Mouse (Mus musculus) testis, adult 2 months (tissue): ENCODE measurements around the gene Ngfr. TPM values are rescaled to one million over a fixed set of nuclear protein-coding genes. Genes with fewer than 3 reads are reported as not detected.

Experiments
- H3K27ac ChIP-seq: fragments of 200-500 bp; 2 replicates; pipeline ENCODE4 v1.5.1; 2012; ENCODE audit warnings: low read depth, low read length; ENCODE audit not compliant: control insufficient read depth, insufficient read depth
- H3K27me3 ChIP-seq: fragments of 200-500 bp; 2 replicates; pipeline ENCODE4 v1.6.1; 2012; ENCODE audit warnings: mild to moderate bottlenecking, low read length, moderate library complexity; ENCODE audit not compliant: control insufficient read depth, insufficient read depth
- H3K36me3 ChIP-seq: fragments of 200-500 bp; 2 replicates; pipeline ENCODE4 v1.6.1; 2012; ENCODE audit warnings: mild to moderate bottlenecking, low read length; ENCODE audit not compliant: control insufficient read depth, insufficient read depth
- H3K4me1 ChIP-seq: fragments of 200-500 bp; 2 replicates; pipeline ENCODE4 v1.6.1; 2012; ENCODE audit warnings: low read length; ENCODE audit not compliant: control insufficient read depth, insufficient read depth
- H3K4me3 ChIP-seq: fragments of 200-500 bp; 2 replicates; pipeline ENCODE4 v1.5.1; 2012; ENCODE audit warnings: low read depth, mild to moderate bottlenecking, low read length, moderate library complexity, mixed read lengths; ENCODE audit not compliant: control insufficient read depth
- CTCF ChIP-seq: fragments of 200-500 bp; IDR thresholded peaks from 2 replicates; pipeline ENCODE4 v1.5.1; 2012; ENCODE audit warnings: low read depth, mild to moderate bottlenecking, inconsistent platforms, low read length, moderate library complexity; ENCODE audit not compliant: control insufficient read depth, insufficient read depth, insufficient replicate concordance
- POLR2A ChIP-seq: fragments of 200-500 bp; IDR thresholded peaks from 2 replicates; pipeline ENCODE4 v1.6.1; 2012; ENCODE audit warnings: low read depth, mild to moderate bottlenecking, inconsistent platforms, low read length, moderate library complexity; ENCODE audit not compliant: control insufficient read depth
- polyA plus RNA-seq: library from polyadenylated mRNA; depleted of rRNA; stranded (reverse); fragments of >200 nt; gene quantifications from 2 replicates; pipeline ENCODE4 v1.2.3, GENCODE M21; 2012

Ngfr gene
- polyA plus RNA-seq, 1 experiment: 16.3 TPM

DNA sequence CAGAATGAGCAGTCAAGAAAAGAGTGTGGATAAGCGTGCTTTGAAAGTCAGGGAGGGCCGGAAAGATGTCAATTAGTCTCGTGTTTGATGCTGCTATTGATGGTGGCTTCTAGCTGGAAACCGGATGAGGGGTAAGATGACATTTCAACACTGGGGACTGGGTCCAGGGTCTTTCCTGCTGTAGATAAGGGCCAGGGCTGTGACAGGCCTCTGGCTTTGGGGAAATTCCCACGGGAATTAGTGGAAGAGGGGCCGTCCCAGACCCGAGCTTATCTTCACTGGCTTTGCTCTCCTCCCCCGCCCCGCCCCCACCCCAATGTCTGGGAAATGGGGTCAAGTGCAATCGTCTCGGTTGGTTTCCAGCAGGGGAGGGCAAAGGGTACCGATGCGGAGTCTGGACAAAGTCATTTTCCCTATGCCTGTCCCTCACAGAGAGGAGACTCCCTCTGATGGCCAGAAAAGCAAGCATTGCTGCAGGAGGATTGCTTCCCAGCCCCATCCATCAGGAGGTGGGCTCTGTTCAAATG is 7.2 kb upstream of the Ngfr start:
- no peaks in the 10 kb centered on the region for H3K36me3 ChIP-seq
- TF ChIP-seq CTCF (no peak), POLR2A (no peak)
- no peaks in the 10 kb centered on the region for H3K4me1 ChIP-seq
- no peak overlapping the region for H3K4me3 ChIP-seq
- H3K27me3 ChIP-seq: no peaks in the 10 kb centered on the region
- H3K27ac ChIP-seq: no peak overlapping the region

DNA sequence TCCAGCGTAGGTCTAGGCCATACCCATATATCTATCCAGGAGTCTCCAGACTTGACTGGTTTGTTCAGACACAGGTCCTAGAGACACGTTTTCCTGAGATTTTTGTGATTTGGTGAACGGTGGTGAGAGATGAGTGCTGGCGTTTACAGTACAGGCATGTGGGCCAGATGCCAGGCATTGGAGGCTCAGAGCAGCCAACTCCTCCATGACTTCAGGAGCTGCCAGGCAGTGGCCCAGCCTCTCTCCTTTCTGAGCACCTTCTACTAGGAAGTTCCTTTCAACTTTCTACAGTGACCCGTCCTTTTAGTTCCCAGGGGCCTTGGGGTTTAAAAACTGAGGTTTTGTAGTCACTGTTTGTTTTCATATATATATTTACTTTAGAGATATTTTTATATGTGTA is 6.0 kb upstream of the Ngfr start:
- Histone ChIP-seq H3K27me3 (no peaks in the 10 kb centered on the region), H3K27ac (no peak overlapping the region), H3K4me3 (no peak overlapping the region), H3K4me1 (no peaks in the 10 kb centered on the region), H3K36me3 (no peaks in the 10 kb centered on the region)
- no peak for TF ChIP-seq POLR2A
- no peak for TF ChIP-seq CTCF

GRCm38 (mm10) chr11:95592691-95593090 is 5.2 kb upstream of the Ngfr start:
- no peak overlapping the region for H3K4me3 ChIP-seq
- TF ChIP-seq POLR2A (no peak), CTCF (no peak)
- no peak overlapping the region for H3K27ac ChIP-seq
- no peaks in the 10 kb centered on the region for H3K4me1 ChIP-seq
- no peaks in the 10 kb centered on the region for H3K27me3 ChIP-seq
- no peaks in the 10 kb centered on the region for H3K36me3 ChIP-seq

DNA sequence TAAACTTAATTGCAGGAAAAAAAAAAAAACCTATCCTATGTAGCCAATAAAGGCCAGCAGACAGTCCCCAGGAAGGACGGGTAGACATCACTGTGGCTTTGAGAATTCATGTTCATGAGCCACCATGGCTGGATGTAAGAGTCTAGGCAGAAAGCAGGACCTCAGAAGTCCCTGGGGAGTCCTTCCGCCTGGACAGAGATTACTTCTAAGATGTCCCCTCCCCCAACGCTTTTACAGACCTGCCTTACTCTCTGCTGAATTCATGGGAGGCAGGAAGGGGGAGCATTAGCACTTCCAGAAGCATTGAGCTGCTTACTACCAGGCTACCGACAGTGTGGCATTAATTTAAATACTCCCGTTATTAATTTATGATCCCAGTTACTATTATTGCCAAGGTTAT is 1.7 kb upstream of the Ngfr start:
- Histone ChIP-seq H3K4me1 (peaks cover 19% of the 10 kb centered on the region), H3K4me3 (no peak overlapping the region), H3K36me3 (no peaks in the 10 kb centered on the region), H3K27ac (no peak overlapping the region), H3K27me3 (peaks cover 3% of the 10 kb centered on the region; the same call in 1 of the 2 replicates)
- no peak for TF ChIP-seq CTCF
- no peak for TF ChIP-seq POLR2A

DNA sequence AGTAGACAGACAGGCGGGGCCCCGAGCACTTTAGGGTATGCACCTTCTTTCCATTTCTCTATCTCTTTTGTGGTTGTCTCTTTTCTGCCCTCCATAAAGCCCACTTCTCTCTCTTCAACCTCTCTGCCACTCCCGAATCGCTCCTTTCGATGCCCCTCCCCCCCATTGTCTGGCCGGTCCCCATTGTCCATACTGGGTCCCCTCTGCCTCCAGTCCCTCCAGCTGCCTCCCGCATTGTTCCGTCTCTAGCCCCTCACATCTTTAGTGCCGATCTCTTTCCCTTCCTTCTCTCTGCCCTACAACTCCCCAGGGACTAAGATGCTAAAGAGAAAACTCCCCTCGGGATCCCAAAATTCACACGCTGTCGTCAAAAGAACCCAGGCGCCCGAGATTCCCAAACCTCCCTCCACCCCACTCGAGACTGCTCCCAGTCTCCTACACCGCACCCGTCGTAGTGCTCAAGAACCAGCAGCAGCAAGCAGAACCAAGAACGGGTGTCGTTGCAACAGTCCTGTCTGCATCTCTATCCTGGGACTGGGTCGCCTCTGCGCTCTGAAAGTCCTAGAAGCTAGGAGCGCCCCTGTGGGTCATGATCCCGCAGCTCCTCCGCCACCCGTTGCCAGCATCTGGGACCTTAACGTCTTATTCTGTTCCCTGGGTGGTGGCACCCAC is 648 bp downstream of the Ngfr start:
- TF ChIP-seq CTCF: no peak
- TF ChIP-seq POLR2A: no peak
- Histone ChIP-seq H3K27me3 (peaks cover 3% of the 10 kb centered on the region; the same call in 1 of the 2 replicates), H3K4me1 (peaks cover 19% of the 10 kb centered on the region), H3K4me3 (peak overlapping the region; percentile 59), H3K36me3 (no peaks in the 10 kb centered on the region), H3K27ac (no peak overlapping the region)

DNA sequence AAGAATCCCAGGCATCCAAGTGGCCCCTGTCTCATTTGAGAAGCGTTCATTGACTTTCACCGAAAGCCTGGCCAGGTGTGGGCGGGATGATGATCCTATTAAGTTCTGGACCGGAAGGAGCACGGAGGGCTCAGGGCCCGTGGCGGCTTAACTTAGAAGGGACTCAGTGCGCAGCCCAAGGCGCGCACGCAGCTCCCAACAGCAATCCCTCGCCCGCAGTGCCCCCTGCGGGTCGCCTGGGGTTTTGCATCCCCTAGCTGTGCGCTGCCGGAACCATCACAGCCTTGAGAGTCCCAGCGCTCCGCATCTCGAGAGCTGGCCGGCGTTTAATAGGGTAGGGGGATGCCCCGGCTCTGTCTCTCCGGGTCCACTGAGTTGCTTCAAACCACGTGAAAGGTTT is 1.4 kb downstream of the Ngfr start:
- H3K27ac ChIP-seq: no peak overlapping the region

GRCm38 (mm10) chr11:95585684-95586083 is 1.9 kb downstream of the Ngfr start:
- peaks cover 3% of the 10 kb centered on the region; the same call in 1 of the 2 replicates for H3K27me3 ChIP-seq
- H3K4me3 ChIP-seq: peak overlapping the region; percentile 15
- H3K27ac ChIP-seq: no peak overlapping the region
- TF ChIP-seq CTCF (no peak), POLR2A (no peak)
- H3K4me1 ChIP-seq: peaks cover 19% of the 10 kb centered on the region
- H3K36me3 ChIP-seq: no peaks in the 10 kb centered on the region

More for the DNA sequence above, 1.4 kb downstream of the Ngfr start:
- H3K4me1 ChIP-seq: peaks cover 19% of the 10 kb centered on the region
- H3K27me3 ChIP-seq: peaks cover 3% of the 10 kb centered on the region; the same call in 1 of the 2 replicates
- H3K4me3 ChIP-seq: peak overlapping the region; percentile 46
- no peaks in the 10 kb centered on the region for H3K36me3 ChIP-seq
- TF ChIP-seq CTCF: peak; percentile 73
- TF ChIP-seq POLR2A: no peak

DNA sequence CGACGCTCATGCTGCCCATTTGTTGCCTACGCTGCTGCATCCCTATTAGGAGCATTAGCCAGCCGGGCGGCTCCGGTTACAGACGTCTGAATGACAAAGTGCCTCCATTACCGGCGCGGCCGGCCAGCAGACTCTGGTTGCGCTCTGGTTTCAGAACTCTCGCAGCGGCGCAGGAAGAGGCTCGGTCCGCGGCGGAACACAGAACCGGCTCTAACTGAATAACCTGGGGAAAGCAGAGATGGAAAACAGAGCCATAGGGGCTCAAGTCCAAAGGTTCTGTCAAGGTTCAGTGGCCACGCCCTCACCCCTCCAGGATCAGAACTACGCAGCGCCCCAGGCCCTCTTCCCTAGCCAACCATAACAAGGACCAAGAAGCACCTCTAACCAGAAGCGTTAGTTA is 2.3 kb downstream of the Ngfr start:
- TF ChIP-seq POLR2A (no peak), CTCF (no peak)
- Histone ChIP-seq H3K27ac (no peak overlapping the region), H3K27me3 (peaks cover 3% of the 10 kb centered on the region; the same call in 1 of the 2 replicates), H3K4me1 (peaks cover 19% of the 10 kb centered on the region), H3K36me3 (no peaks in the 10 kb centered on the region), H3K4me3 (peak overlapping the region; percentile 15)
